Mouse (Mus musculus): ENCODE measurements around the gene AL607142.1. TPM values are rescaled to one million over a fixed set of nuclear protein-coding genes. Genes with fewer than 3 reads are reported as not detected.

Gene AL607142.1
- not detected in 2 replicates for polyA plus RNA-seq (2015; fragmentation: Nextera tagmentation; extraction: Ambion mirVana)

DNA sequence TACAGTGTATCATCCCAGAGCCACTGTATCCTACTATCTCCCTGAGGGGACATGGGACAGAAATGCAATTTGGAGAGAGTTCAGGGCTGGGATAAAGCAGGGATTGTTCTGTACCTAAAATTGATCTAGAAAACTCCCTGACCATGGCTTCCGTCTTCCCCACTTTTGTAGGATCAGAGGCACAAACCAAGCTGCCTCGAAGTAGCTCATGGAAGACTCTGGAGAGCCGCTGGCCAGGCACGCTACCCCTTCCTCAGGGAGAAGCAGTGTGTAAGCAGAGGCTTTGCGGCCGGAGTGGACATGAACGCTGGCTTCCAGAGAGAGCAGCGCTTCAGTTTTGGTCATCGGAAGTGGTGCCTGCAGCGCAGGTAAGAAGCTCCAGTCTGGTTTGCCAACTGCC lies at the start of gene AL607142.1:
Gene AL607142.1 (plus strand): TSS at position 301 of the 400 bp plus-strand sequence.
- no peak within 1 kb of the TSS for H3K4me3 ChIP-seq (ENCODE audit: low read length)
- no peaks in the 10 kb centered on the region for H3K27me3 ChIP-seq (ENCODE audit: control insufficient read depth, insufficient read depth, low read depth, low read length)
- H3K4me2 ChIP-seq (ENCODE audit: low read depth, low read length) = no peak within 1 kb of the TSS
- no peak within 1 kb of the TSS for H3K9ac ChIP-seq (ENCODE audit: low read length)
- no peaks in the 10 kb centered on the region for H3K36me3 ChIP-seq (ENCODE audit: control insufficient read depth, insufficient read depth, low read length)
- ATAC-seq (ENCODE audit: low read depth) = no peak
- H3K9me3 ChIP-seq (ENCODE audit: control insufficient read depth, low read length) = no peaks in the 10 kb centered on the region
- H3K27ac ChIP-seq (ENCODE audit: low read length) = no peak within 1 kb of the TSS
- WGBS = 84% methylated on average over 10 of the region's 10 CpGs
- no peaks in the 10 kb centered on the region for H3K4me1 ChIP-seq (replicated peaks; ENCODE audit: control insufficient read depth, insufficient read depth, low read length)

DNA sequence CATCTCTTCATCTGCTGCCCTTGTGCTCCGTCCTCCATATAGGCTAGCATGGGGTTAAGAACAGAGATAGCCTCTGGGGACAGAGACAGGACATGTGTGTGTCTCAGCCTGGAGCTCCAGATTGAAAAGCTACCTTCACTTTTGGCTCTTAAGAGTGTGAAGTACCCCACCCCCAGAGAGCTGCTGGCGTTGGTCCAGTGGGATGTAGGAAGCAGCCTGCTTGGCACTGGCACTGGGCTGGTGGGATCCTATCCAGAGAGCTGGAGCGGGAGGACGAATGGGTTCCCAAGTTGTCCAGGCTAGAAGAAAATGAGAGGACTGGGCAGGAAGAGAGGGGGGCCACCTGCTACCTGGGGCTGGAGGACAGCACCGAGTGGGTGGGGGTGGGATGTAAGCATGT lies 46.4 kb upstream of the AL607142.1 start:
- H3K4me2 ChIP-seq (ENCODE audit: low read depth, low read length) = no peak overlapping the region
- H3K27ac ChIP-seq (ENCODE audit: low read length) = no peak overlapping the region
- no peaks in the 10 kb centered on the region for H3K9me3 ChIP-seq (ENCODE audit: control insufficient read depth, low read length)
- no peak for ATAC-seq (ENCODE audit: low read depth)
- no peak overlapping the region for H3K4me3 ChIP-seq (ENCODE audit: low read length)
- H3K9ac ChIP-seq (ENCODE audit: low read length) = no peak overlapping the region
- H3K27me3 ChIP-seq (ENCODE audit: control insufficient read depth, insufficient read depth, low read depth, low read length) = no peaks in the 10 kb centered on the region
- whole genome bisulfite sequencing = 70% methylated on average over 5 of the region's 5 CpGs
- no peaks in the 10 kb centered on the region for H3K36me3 ChIP-seq (ENCODE audit: control insufficient read depth, insufficient read depth, low read length)
- H3K4me1 ChIP-seq (replicated peaks; ENCODE audit: control insufficient read depth, insufficient read depth, low read length) = peaks cover 4% of the 10 kb centered on the region

DNA sequence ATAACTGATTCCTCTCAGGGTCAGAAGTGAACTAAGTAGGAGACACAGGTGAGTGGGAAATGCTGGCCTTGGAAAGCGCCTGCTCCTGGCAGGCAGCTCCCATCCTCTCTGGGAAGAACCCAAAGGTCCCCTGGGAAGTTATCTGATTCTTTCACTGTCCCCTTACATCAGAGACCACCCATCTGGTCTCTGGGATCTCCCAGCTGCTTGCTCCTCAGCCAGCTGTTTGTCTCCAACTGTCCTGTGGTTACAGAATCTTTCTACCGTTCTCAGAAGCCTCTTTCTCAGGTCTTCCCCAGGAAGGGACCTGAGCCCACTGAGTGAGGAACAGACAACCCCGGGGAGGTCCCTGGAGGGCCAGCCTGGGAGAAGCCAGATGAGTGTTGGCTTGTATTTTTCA lies 42.4 kb upstream of the AL607142.1 start:
- ATAC-seq (ENCODE audit: low read depth) = no peak
- Histone ChIP-seq H3K4me1 (replicated peaks; ENCODE audit: control insufficient read depth, insufficient read depth, low read length) (peaks cover 7% of the 10 kb centered on the region), H3K27me3 (ENCODE audit: control insufficient read depth, insufficient read depth, low read depth, low read length) (no peaks in the 10 kb centered on the region), H3K27ac (ENCODE audit: low read length) (no peak overlapping the region), H3K4me3 (ENCODE audit: low read length) (no peak overlapping the region), H3K9me3 (ENCODE audit: control insufficient read depth, low read length) (no peaks in the 10 kb centered on the region), H3K4me2 (ENCODE audit: low read depth, low read length) (no peak overlapping the region), H3K36me3 (ENCODE audit: control insufficient read depth, insufficient read depth, low read length) (no peaks in the 10 kb centered on the region), H3K9ac (ENCODE audit: low read length) (no peak overlapping the region)
- 50% methylated on average over 3 of the region's 3 CpGs for WGBS

DNA sequence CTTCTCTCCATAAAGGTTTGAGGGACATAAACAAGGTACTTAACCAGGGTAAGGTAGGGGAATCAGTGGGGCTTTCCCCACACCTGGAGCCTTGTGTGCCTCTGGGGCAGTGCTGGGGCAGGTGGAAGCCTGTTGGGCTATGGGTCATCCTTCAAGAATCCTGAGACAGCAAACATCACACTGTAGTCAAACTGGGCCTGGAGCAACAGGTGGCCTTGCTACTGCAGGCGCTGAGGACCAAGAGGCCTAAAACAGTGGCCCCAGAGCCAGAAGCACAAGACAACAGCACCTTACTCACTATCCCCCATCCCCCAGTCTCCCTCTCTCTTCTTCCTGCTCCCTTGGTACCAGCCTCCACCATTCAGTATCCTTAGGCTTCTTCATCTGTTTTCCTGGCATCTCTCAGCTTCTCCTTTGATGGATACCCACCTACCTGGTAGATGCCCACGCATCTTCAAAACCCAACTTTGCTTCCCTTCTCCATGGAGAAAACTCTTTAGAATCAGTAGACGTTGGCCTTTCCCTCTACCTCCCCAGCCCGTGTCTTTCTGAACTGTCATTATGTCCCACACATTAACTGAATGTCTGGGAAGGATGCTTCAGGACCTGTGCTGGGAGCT lies 41.5 kb upstream of the AL607142.1 start:
- Histone ChIP-seq H3K27ac (ENCODE audit: low read length) (no peak overlapping the region), H3K9ac (ENCODE audit: low read length) (no peak overlapping the region), H3K4me3 (ENCODE audit: low read length) (no peak overlapping the region), H3K36me3 (ENCODE audit: control insufficient read depth, insufficient read depth, low read length) (no peaks in the 10 kb centered on the region), H3K4me2 (ENCODE audit: low read depth, low read length) (no peak overlapping the region), H3K4me1 (replicated peaks; ENCODE audit: control insufficient read depth, insufficient read depth, low read length) (peaks cover 7% of the 10 kb centered on the region), H3K27me3 (ENCODE audit: control insufficient read depth, insufficient read depth, low read depth, low read length) (no peaks in the 10 kb centered on the region), H3K9me3 (ENCODE audit: control insufficient read depth, low read length) (no peaks in the 10 kb centered on the region)
- WGBS = 86% methylated on average over 4 of the region's 4 CpGs
- ATAC-seq (ENCODE audit: low read depth) = no peak

DNA sequence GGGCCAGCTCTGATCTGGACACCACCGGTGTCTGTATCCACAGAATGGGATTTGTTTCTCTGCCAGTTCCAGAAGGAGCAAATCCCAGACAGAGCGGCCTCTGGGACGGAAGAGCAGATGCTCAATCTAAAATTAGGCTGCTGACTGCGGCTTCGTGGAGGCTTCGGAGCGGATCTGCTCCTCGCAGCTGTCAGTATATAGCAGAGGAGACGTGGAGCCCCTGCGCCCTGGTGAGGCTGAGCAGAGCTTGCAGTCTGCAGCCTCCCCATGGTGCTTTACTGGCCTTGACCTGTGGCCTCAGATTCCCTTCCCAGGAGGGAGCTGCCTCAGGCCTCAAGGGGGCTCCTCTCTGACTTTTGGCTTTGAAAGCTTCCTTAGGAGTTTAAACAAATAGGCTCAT lies 40.7 kb upstream of the AL607142.1 start:
- peak; percentile 80 for ATAC-seq (ENCODE audit: low read depth)
- WGBS = 41% methylated on average over 10 of the region's 10 CpGs

DNA sequence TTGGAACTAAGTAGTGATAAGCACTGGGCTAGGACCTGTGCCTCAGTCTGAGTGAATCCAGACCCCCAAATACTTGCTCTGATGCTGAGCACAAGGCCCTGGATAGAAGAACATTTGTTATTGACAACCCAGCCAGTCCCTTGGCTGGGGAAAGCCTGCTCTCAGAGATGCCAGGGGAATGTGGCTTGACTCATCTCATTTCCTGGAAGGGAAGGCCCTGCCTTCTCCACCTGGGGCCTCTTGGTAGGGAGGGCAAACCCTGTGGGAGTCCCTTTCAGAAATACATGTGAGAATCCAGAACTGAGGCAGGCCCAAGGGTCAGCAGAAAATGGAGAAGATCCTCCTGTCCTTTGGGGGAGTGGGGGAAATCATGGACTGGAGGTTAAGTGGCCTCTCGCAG lies 37.1 kb upstream of the AL607142.1 start:
- Histone ChIP-seq H3K27ac (ENCODE audit: low read length) (no peak overlapping the region), H3K27me3 (ENCODE audit: control insufficient read depth, insufficient read depth, low read depth, low read length) (peaks cover 7% of the 10 kb centered on the region; the same call in 1 of the 2 replicates), H3K9me3 (ENCODE audit: control insufficient read depth, low read length) (no peaks in the 10 kb centered on the region), H3K4me2 (ENCODE audit: low read depth, low read length) (no peak overlapping the region), H3K4me3 (ENCODE audit: low read length) (no peak overlapping the region), H3K4me1 (replicated peaks; ENCODE audit: control insufficient read depth, insufficient read depth, low read length) (peaks cover 8% of the 10 kb centered on the region; the same call in 1 of the 2 replicates), H3K9ac (ENCODE audit: low read length) (no peak overlapping the region), H3K36me3 (ENCODE audit: control insufficient read depth, insufficient read depth, low read length) (no peaks in the 10 kb centered on the region)
- ATAC-seq (ENCODE audit: low read depth) = no peak
- WGBS = 93% methylated on average over 1 of the region's 1 CpGs

More for the DNA sequence above, 40.7 kb upstream of the AL607142.1 start:
- no peak overlapping the region for H3K4me2 ChIP-seq (ENCODE audit: low read depth, low read length)
- no peaks in the 10 kb centered on the region for H3K36me3 ChIP-seq (ENCODE audit: control insufficient read depth, insufficient read depth, low read length)
- H3K4me1 ChIP-seq (replicated peaks; ENCODE audit: control insufficient read depth, insufficient read depth, low read length) = peaks cover 5% of the 10 kb centered on the region; the same call in 1 of the 2 replicates
- no peak overlapping the region for H3K9ac ChIP-seq (ENCODE audit: low read length)
- 0 out of 2 replicates have a peak overlapping the region, but pooled peaks have one; percentile 3 for H3K27ac ChIP-seq (ENCODE audit: low read length)
- no peaks in the 10 kb centered on the region for H3K27me3 ChIP-seq (ENCODE audit: control insufficient read depth, insufficient read depth, low read depth, low read length)
- H3K4me3 ChIP-seq (ENCODE audit: low read length) = no peak overlapping the region
- no peaks in the 10 kb centered on the region for H3K9me3 ChIP-seq (ENCODE audit: control insufficient read depth, low read length)

DNA sequence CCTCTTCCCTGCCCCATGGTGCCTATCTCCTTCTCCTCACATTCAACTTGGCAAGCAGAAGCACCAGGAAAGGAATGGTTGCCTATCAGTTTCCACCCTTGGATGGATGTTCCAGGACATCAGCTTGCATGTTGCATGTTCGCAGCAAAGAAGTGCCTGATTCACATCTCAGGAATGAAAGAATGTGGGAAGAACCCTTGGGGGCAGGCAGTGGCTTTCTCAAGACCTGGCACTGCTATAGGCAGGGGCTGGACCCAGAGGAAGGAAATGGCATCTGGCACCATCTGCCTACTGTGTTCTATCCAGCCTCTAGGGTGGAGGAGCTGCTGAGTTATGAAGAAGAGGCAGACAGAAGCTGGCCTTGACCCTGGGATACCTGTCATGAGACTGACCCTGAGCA lies 34.9 kb upstream of the AL607142.1 start:
- Histone ChIP-seq H3K27ac (ENCODE audit: low read length) (no peak overlapping the region), H3K9ac (ENCODE audit: low read length) (no peak overlapping the region), H3K4me2 (ENCODE audit: low read depth, low read length) (no peak overlapping the region), H3K36me3 (ENCODE audit: control insufficient read depth, insufficient read depth, low read length) (no peaks in the 10 kb centered on the region), H3K4me1 (replicated peaks; ENCODE audit: control insufficient read depth, insufficient read depth, low read length) (peaks cover 10% of the 10 kb centered on the region; the same call in 1 of the 2 replicates), H3K4me3 (ENCODE audit: low read length) (no peak overlapping the region), H3K27me3 (ENCODE audit: control insufficient read depth, insufficient read depth, low read depth, low read length) (peaks cover 23% of the 10 kb centered on the region; the same call in 1 of the 2 replicates), H3K9me3 (ENCODE audit: control insufficient read depth, low read length) (no peaks in the 10 kb centered on the region)
- ATAC-seq (ENCODE audit: low read depth) = no peak
- 67% methylated on average over 1 of the region's 1 CpGs for WGBS

DNA sequence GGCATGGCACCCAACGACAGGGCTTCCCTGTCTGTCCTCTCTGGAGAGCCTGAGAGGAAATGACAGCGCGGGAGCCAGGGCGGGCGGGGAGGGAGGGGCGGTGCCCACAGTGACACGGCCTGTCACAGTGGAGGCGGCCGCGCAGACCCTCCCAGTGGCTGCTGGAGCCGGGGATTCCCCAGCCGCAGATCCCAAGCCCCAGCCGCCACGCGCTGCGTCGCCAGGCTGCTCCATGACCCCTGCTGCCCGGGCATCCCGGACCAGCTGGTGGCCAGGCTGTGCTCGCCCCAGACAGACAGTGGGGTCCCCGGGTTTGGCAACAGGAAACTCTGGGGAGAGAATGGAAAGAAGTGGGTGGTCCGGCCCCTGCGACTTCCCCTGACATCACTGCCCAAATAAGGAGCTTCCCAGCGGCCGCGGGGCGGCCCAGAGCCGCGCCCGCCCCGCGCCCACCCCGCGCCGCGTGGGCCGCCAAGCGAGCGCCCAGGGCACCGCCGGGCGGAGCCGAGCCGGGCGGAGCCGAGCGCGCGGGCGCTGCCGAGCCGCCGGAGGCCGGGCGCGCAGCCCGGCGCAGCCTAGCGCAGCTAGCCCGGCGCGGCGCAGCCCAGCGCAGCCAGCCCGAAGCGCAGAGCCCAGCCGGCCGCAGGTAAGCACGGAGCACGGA lies 32.3 kb upstream of the AL607142.1 start:
- no peaks in the 10 kb centered on the region for H3K36me3 ChIP-seq (ENCODE audit: control insufficient read depth, insufficient read depth, low read length)
- H3K4me2 ChIP-seq (ENCODE audit: low read depth, low read length) = peak overlapping the region; percentile 99
- peak overlapping the region; percentile 72 for H3K9ac ChIP-seq (ENCODE audit: low read length)
- H3K27me3 ChIP-seq (ENCODE audit: control insufficient read depth, insufficient read depth, low read depth, low read length) = peaks cover 26% of the 10 kb centered on the region; the same call in 1 of the 2 replicates
- ATAC-seq (ENCODE audit: low read depth) = peak; percentile 93
- H3K4me1 ChIP-seq (replicated peaks; ENCODE audit: control insufficient read depth, insufficient read depth, low read length) = peaks cover 10% of the 10 kb centered on the region; the same call in 1 of the 2 replicates
- H3K4me3 ChIP-seq (ENCODE audit: low read length) = peak overlapping the region; percentile 59
- H3K27ac ChIP-seq (ENCODE audit: low read length) = peak overlapping the region; percentile 61; the same call in 1 of the 2 replicates
- H3K9me3 ChIP-seq (ENCODE audit: control insufficient read depth, low read length) = no peaks in the 10 kb centered on the region
- WGBS = 0% methylated on average over 36 of the region's 70 CpGs

DNA sequence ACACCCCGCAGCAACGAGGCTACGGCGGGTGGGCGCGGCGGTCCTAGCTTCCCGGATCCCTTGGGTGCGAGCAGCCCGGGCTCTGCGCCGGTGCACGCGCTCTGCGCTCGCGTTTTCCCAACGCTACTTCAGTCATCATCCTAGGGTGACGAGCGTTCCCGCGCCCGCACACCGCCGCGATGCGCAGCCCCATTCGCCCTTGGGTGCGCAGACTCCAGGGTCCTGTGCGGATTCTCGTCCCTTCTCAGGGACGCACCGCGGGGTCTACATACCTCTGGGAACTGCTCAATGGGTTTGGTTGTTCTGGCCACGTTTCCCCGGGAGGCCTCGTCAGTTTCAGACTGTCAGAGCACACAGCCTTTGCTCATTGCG lies 31.8 kb upstream of the AL607142.1 start:
- Histone ChIP-seq H3K27me3 (ENCODE audit: control insufficient read depth, insufficient read depth, low read depth, low read length) (peaks cover 26% of the 10 kb centered on the region; the same call in 1 of the 2 replicates), H3K27ac (ENCODE audit: low read length) (no peak overlapping the region), H3K4me3 (ENCODE audit: low read length) (peak overlapping the region; percentile 59), H3K4me1 (replicated peaks; ENCODE audit: control insufficient read depth, insufficient read depth, low read length) (peaks cover 10% of the 10 kb centered on the region; the same call in 1 of the 2 replicates), H3K9ac (ENCODE audit: low read length) (peak overlapping the region; percentile 72), H3K9me3 (ENCODE audit: control insufficient read depth, low read length) (no peaks in the 10 kb centered on the region), H3K36me3 (ENCODE audit: control insufficient read depth, insufficient read depth, low read length) (no peaks in the 10 kb centered on the region), H3K4me2 (ENCODE audit: low read depth, low read length) (peak overlapping the region; percentile 99)
- WGBS = under 1% methylated on average over 30 of the region's 38 CpGs
- ATAC-seq (ENCODE audit: low read depth) = no peak; the same call in 1 of the 2 replicates
